Mouse (Mus musculus): Measurements from ENCODE around the gene Fitm2. TPM values are rescaled to one million over a fixed set of nuclear protein-coding genes. Genes with fewer than 3 reads are reported as not detected.

Fitm2 gene
- polyA plus RNA-seq, 1 experiment from 2014 or later = 16.9 TPM

DNA sequence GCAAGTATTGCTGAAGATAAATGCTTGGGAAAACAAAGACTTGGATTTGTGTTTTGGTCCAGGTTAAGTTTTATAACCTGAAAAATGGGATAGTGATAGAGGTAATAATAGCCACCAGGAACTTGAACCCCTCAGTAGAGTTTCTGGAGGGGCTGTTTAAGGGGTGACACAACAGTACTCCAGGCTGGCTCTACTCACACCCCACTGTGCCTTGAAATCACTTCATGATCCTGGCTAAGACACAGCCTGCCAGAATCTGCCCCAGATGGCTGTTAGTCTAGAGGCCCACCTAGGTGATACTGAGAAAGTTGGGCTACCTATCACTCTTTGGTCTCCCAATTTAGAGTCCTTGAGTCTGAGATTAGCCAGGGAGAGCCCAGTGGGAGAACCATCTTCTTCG is 32.9 kb downstream of the Fitm2 start:
- ATAC-seq = no peak
- no peaks in the 10 kb centered on the region for H3K9me3 ChIP-seq (replicated peaks; ENCODE audit: control insufficient read depth, low read length, poor library complexity, severe bottlenecking)
- 76% methylated on average over 1 of the region's 1 CpGs for WGBS
- peak overlapping the region; percentile 91 for H3K4me2 ChIP-seq (ENCODE audit: low read length)
- 0 out of 2 replicates have a peak overlapping the region, but pooled peaks have one; percentile 94 for H3K27ac ChIP-seq (ENCODE audit: low read length)
- H3K4me1 ChIP-seq (ENCODE audit: control insufficient read depth, insufficient read depth, low read length) = peaks cover 34% of the 10 kb centered on the region
- H3K27me3 ChIP-seq (ENCODE audit: control insufficient read depth, insufficient read depth, low read depth, low read length) = no peaks in the 10 kb centered on the region
- H3K36me3 ChIP-seq (ENCODE audit: control insufficient read depth, insufficient read depth, low read length) = no peaks in the 10 kb centered on the region
- peak overlapping the region; percentile 79 for H3K4me3 ChIP-seq (ENCODE audit: low read depth, low read length)
- peak overlapping the region; percentile 92 for H3K9ac ChIP-seq (ENCODE audit: low read depth, low read length)

DNA sequence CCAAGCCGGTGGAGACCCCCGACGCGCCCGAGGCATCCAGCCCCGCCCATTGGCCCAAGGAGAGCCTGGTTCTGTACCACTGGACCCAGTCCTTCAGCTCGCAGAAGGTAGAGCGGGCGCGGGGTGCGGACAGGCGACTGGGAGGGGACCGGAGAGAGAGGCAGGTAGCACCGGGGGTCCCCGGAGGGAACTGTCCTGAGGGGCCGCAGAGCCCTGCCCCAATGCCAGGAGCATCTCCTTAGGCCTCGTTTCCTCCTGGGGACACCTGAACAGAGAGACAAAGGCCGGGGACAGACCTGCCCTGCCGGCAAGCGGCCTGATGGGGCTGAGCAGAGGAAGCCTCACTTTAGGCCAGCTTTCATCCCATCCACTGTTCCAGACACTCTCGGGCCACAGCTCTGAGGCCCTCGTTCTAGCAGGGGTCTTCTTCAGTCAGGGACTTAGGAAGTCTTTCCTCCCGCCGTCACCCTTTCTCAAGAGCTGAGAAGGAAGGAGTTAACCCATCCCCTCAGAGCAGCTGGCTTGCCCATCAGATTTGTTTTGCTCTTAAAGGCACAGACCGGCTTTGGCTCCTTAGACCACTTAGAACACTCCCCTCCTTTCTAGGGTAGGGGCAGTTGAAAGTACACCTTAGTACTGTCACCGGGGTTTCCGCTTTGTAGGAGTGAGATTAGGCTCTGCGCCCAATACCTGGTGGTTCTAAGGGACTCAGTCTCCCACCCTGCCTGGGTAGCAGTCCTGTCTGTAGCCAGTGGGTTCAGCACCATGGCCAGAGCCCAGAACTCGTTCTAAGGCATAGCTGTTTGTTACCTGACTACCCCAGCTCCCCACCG is 33.6 kb downstream of the Fitm2 start:
- Histone ChIP-seq H3K27me3 (ENCODE audit: control insufficient read depth, insufficient read depth, low read depth, low read length) (no peaks in the 10 kb centered on the region), H3K4me1 (ENCODE audit: control insufficient read depth, insufficient read depth, low read length) (peaks cover 31% of the 10 kb centered on the region), H3K4me3 (ENCODE audit: low read depth, low read length) (peak overlapping the region; percentile 79), H3K9me3 (replicated peaks; ENCODE audit: control insufficient read depth, low read length, poor library complexity, severe bottlenecking) (no peaks in the 10 kb centered on the region), H3K9ac (ENCODE audit: low read depth, low read length) (peak overlapping the region; percentile 92), H3K4me2 (ENCODE audit: low read length) (peak overlapping the region; percentile 91), H3K36me3 (ENCODE audit: control insufficient read depth, insufficient read depth, low read length) (no peaks in the 10 kb centered on the region), H3K27ac (ENCODE audit: low read length) (peak overlapping the region; percentile 94)
- peak; percentile 64 for ATAC-seq
- 1% methylated on average over 29 of the region's 30 CpGs for WGBS

DNA sequence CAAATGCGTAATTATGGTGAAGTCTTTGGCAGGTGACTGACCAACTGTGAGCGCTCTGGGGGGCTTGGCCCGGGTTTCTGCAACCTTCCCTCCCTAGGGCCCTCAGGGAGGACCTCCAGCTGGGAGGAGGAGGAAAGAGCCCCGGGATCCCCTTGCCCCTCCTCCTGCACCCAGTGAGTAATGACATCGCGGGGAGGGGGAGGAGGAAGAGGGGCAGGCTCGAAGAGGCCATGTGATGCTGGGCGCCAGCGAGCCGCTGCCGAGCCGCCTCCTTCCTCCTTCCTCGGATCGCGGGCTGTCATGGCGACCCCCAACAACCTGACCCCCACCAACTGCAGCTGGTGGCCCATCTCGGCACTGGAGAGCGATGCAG is 34.2 kb downstream of the Fitm2 start, which contains the start of gene Gdap1l1:
Gdap1l1 (plus strand) TSS at position 231 of the 373 bp plus-strand sequence.
- Histone ChIP-seq H3K27me3 (ENCODE audit: control insufficient read depth, insufficient read depth, low read depth, low read length) (no peaks in the 10 kb centered on the region), H3K9ac (ENCODE audit: low read depth, low read length) (peak within 1 kb of the TSS; percentile 92), H3K4me2 (ENCODE audit: low read length) (peak within 1 kb of the TSS; percentile 91), H3K9me3 (replicated peaks; ENCODE audit: control insufficient read depth, low read length, poor library complexity, severe bottlenecking) (no peaks in the 10 kb centered on the region), H3K36me3 (ENCODE audit: control insufficient read depth, insufficient read depth, low read length) (no peaks in the 10 kb centered on the region), H3K27ac (ENCODE audit: low read length) (peak within 1 kb of the TSS; percentile 94), H3K4me1 (ENCODE audit: control insufficient read depth, insufficient read depth, low read length) (peaks cover 31% of the 10 kb centered on the region), H3K4me3 (ENCODE audit: low read depth, low read length) (peak within 1 kb of the TSS; percentile 79)
- WGBS = under 1% methylated on average over 12 of the region's 18 CpGs
- ATAC-seq = peak; percentile 91

DNA sequence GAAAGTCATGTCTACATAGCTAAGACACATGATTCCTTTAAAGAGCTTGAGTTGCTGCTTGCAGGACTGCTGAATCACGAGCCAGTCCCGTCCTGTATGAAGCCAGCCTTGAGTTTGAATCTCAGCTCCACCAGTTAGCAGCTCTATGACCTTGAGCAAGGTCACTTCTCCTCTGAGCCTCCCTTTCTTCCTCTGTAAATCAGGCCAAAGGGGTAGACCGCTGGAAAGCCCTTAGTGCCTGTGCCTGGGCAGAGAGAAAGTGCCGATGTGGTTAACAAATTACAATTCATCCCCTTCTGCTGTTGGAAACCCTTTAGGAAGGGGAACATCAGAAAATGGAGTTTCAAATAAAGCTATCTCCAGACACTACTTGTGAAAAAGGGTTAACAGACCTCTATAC is 34.6 kb downstream of the Fitm2 start:
- WGBS = 28% methylated on average over 4 of the region's 4 CpGs
- H3K9ac ChIP-seq (ENCODE audit: low read depth, low read length) = peak overlapping the region; percentile 92
- H3K4me3 ChIP-seq (ENCODE audit: low read depth, low read length) = peak overlapping the region; percentile 79
- no peaks in the 10 kb centered on the region for H3K9me3 ChIP-seq (replicated peaks; ENCODE audit: control insufficient read depth, low read length, poor library complexity, severe bottlenecking)
- H3K4me2 ChIP-seq (ENCODE audit: low read length) = peak overlapping the region; percentile 91
- peak overlapping the region; percentile 94 for H3K27ac ChIP-seq (ENCODE audit: low read length)
- H3K27me3 ChIP-seq (ENCODE audit: control insufficient read depth, insufficient read depth, low read depth, low read length) = no peaks in the 10 kb centered on the region
- 0 out of 2 replicates have a peak, but pooled peaks have one; percentile 27 for ATAC-seq
- no peaks in the 10 kb centered on the region for H3K36me3 ChIP-seq (ENCODE audit: control insufficient read depth, insufficient read depth, low read length)
- peaks cover 31% of the 10 kb centered on the region for H3K4me1 ChIP-seq (ENCODE audit: control insufficient read depth, insufficient read depth, low read length)

DNA sequence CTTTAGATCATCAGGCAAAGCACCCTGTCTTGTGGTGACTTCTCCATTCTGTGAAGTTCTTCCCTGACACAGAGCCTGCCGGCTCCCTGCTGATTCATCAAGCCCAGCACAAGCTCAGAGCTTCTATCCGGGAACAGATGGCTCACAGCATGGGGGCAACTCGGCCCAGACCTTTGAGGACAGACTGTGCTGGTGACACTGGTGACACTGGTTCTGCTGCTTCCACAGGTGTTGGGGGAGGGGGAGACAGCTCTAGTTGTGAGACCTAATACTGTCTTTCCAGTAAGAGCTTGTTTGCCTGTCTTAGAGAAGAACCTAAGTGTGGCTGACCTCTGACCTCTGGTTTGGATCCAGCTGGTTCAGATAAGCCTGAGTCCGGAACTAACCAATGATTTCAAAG is 38.5 kb downstream of the Fitm2 start:
- no peak overlapping the region for H3K4me3 ChIP-seq (ENCODE audit: low read depth, low read length)
- no peak overlapping the region for H3K9ac ChIP-seq (ENCODE audit: low read depth, low read length)
- no peak overlapping the region for H3K4me2 ChIP-seq (ENCODE audit: low read length)
- H3K36me3 ChIP-seq (ENCODE audit: control insufficient read depth, insufficient read depth, low read length) = no peaks in the 10 kb centered on the region
- no peaks in the 10 kb centered on the region for H3K27me3 ChIP-seq (ENCODE audit: control insufficient read depth, insufficient read depth, low read depth, low read length)
- no peak overlapping the region for H3K27ac ChIP-seq (ENCODE audit: low read length)
- H3K9me3 ChIP-seq (replicated peaks; ENCODE audit: control insufficient read depth, low read length, poor library complexity, severe bottlenecking) = no peaks in the 10 kb centered on the region
- no peak for ATAC-seq
- WGBS = 20% methylated on average over 4 of the region's 4 CpGs
- peaks cover 6% of the 10 kb centered on the region; the same call in 1 of the 2 replicates for H3K4me1 ChIP-seq (ENCODE audit: control insufficient read depth, insufficient read depth, low read length)

DNA sequence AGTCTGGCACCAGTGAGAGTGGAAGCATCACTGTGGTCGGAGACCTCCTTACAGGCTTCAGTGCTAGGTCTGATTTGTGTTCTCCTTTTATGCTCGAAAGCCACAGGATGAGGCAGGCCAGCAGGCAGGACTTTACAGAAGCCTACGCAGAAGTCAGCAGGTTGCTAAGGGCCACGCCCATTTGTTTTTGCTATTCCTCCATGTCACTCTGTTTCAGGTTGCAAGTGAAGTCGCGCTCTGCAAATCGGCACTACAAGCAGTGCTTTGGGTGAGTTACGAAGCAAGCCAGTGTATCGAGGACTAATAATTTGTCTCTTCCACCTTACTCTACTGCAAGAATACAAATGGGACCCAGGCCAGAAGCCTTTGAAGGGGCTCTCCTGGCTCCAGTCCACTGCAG is 41.1 kb downstream of the Fitm2 start:
- ATAC-seq = no peak
- no peak overlapping the region for H3K9ac ChIP-seq (ENCODE audit: low read depth, low read length)
- no peaks in the 10 kb centered on the region for H3K9me3 ChIP-seq (replicated peaks; ENCODE audit: control insufficient read depth, low read length, poor library complexity, severe bottlenecking)
- no peak overlapping the region for H3K4me3 ChIP-seq (ENCODE audit: low read depth, low read length)
- 90% methylated on average over 9 of the region's 9 CpGs for WGBS
- H3K27me3 ChIP-seq (ENCODE audit: control insufficient read depth, insufficient read depth, low read depth, low read length) = no peaks in the 10 kb centered on the region
- no peak overlapping the region for H3K4me2 ChIP-seq (ENCODE audit: low read length)
- H3K27ac ChIP-seq (ENCODE audit: low read length) = no peak overlapping the region
- H3K36me3 ChIP-seq (ENCODE audit: control insufficient read depth, insufficient read depth, low read length) = no peaks in the 10 kb centered on the region
- no peaks in the 10 kb centered on the region for H3K4me1 ChIP-seq (ENCODE audit: control insufficient read depth, insufficient read depth, low read length)

DNA sequence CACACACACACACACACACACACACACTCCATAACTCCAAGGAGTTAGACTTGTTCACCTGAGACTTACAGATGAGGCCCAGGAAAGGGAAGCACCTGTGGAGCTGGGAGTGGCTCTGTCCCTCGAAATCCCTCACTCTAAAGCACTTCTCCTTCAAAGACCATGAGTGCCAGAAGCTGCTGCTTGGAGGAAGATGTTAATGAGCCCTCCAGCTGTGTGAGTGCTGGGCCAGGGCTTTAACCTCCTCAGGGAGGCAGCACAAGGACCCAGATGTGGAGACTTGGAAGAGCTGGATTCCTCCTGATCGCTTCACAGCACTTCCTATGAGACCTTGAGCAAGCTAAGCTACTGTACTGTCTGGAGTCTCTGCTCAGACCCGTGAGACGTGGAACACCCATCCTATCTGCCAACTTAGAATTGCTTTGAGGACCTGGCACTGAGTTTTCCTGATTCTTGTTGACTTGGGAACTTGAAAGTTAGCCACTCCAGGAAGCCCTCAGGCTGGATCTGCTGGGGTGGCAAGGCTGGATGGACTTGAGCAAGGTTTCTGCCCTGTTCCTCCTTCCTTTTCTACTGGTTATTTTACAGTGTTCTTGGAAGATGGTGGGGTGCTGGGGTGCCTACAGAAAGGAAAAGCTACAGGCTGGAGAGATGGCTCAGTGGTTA is 44.0 kb downstream of the Fitm2 start:
- H3K4me3 ChIP-seq (ENCODE audit: low read depth, low read length) = no peak overlapping the region
- H3K27me3 ChIP-seq (ENCODE audit: control insufficient read depth, insufficient read depth, low read depth, low read length) = no peaks in the 10 kb centered on the region
- no peak overlapping the region for H3K9ac ChIP-seq (ENCODE audit: low read depth, low read length)
- H3K4me1 ChIP-seq (ENCODE audit: control insufficient read depth, insufficient read depth, low read length) = no peaks in the 10 kb centered on the region; the same call in 1 of the 2 replicates
- no peak overlapping the region for H3K4me2 ChIP-seq (ENCODE audit: low read length)
- no peak overlapping the region for H3K27ac ChIP-seq (ENCODE audit: low read length)
- H3K36me3 ChIP-seq (ENCODE audit: control insufficient read depth, insufficient read depth, low read length) = no peaks in the 10 kb centered on the region
- 53% methylated on average over 4 of the region's 4 CpGs for WGBS
- ATAC-seq = no peak
- no peaks in the 10 kb centered on the region for H3K9me3 ChIP-seq (replicated peaks; ENCODE audit: control insufficient read depth, low read length, poor library complexity, severe bottlenecking)

DNA sequence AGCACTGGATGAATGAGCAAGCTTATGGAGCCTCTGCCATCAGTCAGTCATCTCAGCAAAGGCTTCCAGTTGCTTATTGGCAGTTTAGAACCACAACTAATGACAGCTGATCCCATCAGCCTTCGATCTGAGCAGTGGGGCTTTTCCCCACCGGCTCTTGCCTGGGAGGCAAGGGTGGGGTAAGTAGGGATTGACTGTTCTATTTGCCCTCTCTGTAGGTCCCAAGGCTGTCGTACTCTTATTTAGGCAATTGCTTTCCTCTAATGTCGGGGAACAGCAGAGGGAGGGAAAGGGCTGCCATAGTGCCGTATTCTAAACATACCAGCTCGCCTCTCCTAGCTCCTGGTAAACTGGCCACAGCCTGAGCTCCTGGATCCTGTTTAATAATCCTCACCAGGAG is 47.8 kb downstream of the Fitm2 start, which contains the start of gene Oser1:
Oser1 (minus strand) TSS at position 101 of the 400 bp plus-strand sequence.
- 71% methylated on average over 6 of the region's 6 CpGs for WGBS
- Histone ChIP-seq H3K4me1 (ENCODE audit: control insufficient read depth, insufficient read depth, low read length) (peaks cover 15% of the 10 kb centered on the region), H3K27ac (ENCODE audit: low read length) (no peak within 1 kb of the TSS)

More for the DNA sequence above, 47.8 kb downstream of the Fitm2 start, which contains the start of gene Oser1:
- no peak for ATAC-seq
- H3K4me2 ChIP-seq (ENCODE audit: low read length) = no peak within 1 kb of the TSS
- H3K4me3 ChIP-seq (ENCODE audit: low read depth, low read length) = no peak within 1 kb of the TSS
- H3K27me3 ChIP-seq (ENCODE audit: control insufficient read depth, insufficient read depth, low read depth, low read length) = no peaks in the 10 kb centered on the region
- no peak within 1 kb of the TSS for H3K9ac ChIP-seq (ENCODE audit: low read depth, low read length)
- no peaks in the 10 kb centered on the region for H3K36me3 ChIP-seq (ENCODE audit: control insufficient read depth, insufficient read depth, low read length)
- no peaks in the 10 kb centered on the region for H3K9me3 ChIP-seq (replicated peaks; ENCODE audit: control insufficient read depth, low read length, poor library complexity, severe bottlenecking)

All from midbrain, embryonic 16.5 days (tissue).